Mouse (Mus musculus) monocyte, adult 5-6 weeks (primary cell): Measurements from ENCODE around the gene Cct8l1. TPM values are rescaled to one million over a fixed set of nuclear protein-coding genes. Genes with fewer than 3 reads are reported as not detected.
A peak's percentile ranks its signal among the peaks of the same experiment; 100 is the strongest.

Experiments
- ATAC-seq: fragments of 153-309, 156-312 bp; replicated peaks from 2 replicates; pipeline ENCODE4 v1.8.0; 2017; ENCODE audit warnings: mild to moderate bottlenecking; ENCODE audit not compliant: low TSS enrichment, insufficient number of reproducible peaks, severe bottlenecking, poor library complexity, low FRiP score
- total RNA-seq: library from RNA; stranded (forward); fragments of 200-1000, 200-491, 200-594 nt; gene quantifications from 3 replicates; pipeline ENCODE4 v1.2.3, GENCODE M21; 2017

The Cct8l1 gene
- total RNA-seq, 1 experiment from 2014 or later, result not detected

- no peak for ATAC-seq
Observed at GRCm38 (mm10) chr5:25528851-25529528, 13.1 kb downstream of the Cct8l1 start.

GRCm38 (mm10) chr5:25529529-25530421 is 13.9 kb downstream of the Cct8l1 start:
- ATAC-seq, result peak; percentile 97

GRCm38 (mm10) chr5:25530629-25531028 is 14.8 kb downstream of the Cct8l1 start:
- ATAC-seq, result no peak

- ATAC-seq, result no peak
Observed at GRCm38 (mm10) chr5:25532256-25533147, 16.6 kb downstream of the Cct8l1 start.

GRCm38 (mm10) chr5:25533298-25533697 is 17.4 kb downstream of the Cct8l1 start:
- ATAC-seq, result no peak

- no peak for ATAC-seq
Observed at GRCm38 (mm10) chr5:25535566-25535965, 19.7 kb downstream of the Cct8l1 start.

- no peak for ATAC-seq
Observed at GRCm38 (mm10) chr5:25536451-25536850, 20.6 kb downstream of the Cct8l1 start.

GRCm38 (mm10) chr5:25536921-25537409 is 21.1 kb downstream of the Cct8l1 start:
- no peak for ATAC-seq

GRCm38 (mm10) chr5:25540412-25540811 is 24.5 kb downstream of the Cct8l1 start:
- no peak for ATAC-seq

- no peak for ATAC-seq
Observed at GRCm38 (mm10) chr5:25540921-25541320, 25.1 kb downstream of the Cct8l1 start.

- no peak for ATAC-seq
Observed at GRCm38 (mm10) chr5:25541661-25542060, 25.8 kb downstream of the Cct8l1 start.

GRCm38 (mm10) chr5:25544061-25544460 is 28.2 kb downstream of the Cct8l1 start:
- ATAC-seq, result no peak

GRCm38 (mm10) chr5:25544566-25544965 is 28.7 kb downstream of the Cct8l1 start:
- no peak for ATAC-seq

- no peak for ATAC-seq
Observed at GRCm38 (mm10) chr5:25546912-25547311, 31.0 kb downstream of the Cct8l1 start.

GRCm38 (mm10) chr5:25550912-25551311 is 35.0 kb downstream of the Cct8l1 start:
- no peak for ATAC-seq

- ATAC-seq, result no peak
Observed at GRCm38 (mm10) chr5:25554210-25554609, 38.3 kb downstream of the Cct8l1 start.

- ATAC-seq, result no peak
Observed at GRCm38 (mm10) chr5:25554689-25555088, 38.8 kb downstream of the Cct8l1 start.

GRCm38 (mm10) chr5:25555684-25556083 is 39.8 kb downstream of the Cct8l1 start:
- ATAC-seq, result no peak

- ATAC-seq, result no peak
Observed at GRCm38 (mm10) chr5:25556363-25556762, 40.5 kb downstream of the Cct8l1 start.
